Mouse (Mus musculus): Measurements from ENCODE around the gene Pard3b. TPM values are rescaled to one million over a fixed set of nuclear protein-coding genes. Genes with fewer than 3 reads are reported as not detected.
A peak's percentile ranks its signal among the peaks of the same experiment; 100 is the strongest.

The Pard3b gene
- 0.42 and 0.87 TPM in 2 replicates for polyA plus RNA-seq (2011; ENCODE audit: insufficient read depth, insufficient read length, low read depth, missing spikeins)

DNA sequence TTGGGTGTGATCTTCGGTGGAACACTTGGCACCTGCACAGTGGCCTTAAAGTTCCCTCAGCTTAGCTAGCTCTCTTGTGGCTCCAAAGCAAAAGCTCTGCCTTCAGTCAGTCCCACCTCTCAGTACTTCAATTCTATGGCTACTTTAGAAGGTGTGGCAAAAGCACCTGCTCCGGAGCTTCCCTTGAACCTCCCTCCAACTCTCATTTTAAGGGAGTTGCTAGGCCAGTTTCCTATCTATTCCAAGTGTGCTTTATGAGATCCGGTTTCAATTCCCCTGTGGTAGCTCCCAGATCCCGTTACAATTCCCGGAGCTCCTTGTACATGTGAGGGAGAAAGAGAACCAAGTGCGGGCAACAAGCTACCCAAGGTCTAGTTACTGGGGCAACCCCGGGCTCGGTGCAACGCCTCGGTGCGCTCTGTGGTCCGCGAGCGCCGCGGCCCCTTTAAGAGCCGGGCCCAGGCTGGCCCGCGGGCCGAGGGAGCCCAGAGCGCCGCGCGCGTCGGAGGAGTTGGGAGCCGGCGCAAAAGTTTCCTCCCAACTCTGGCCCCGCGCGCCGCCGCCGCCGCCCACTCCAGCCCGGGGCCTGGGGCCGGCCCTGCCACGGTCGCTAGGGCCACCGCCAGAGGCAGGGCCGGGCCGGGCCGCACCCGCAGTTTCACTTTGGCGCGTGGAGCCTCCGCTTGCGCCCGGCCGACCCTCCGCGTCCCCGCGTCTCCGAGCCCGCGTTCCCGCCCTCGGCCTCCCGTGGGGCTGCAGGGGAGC lies at the start of gene Pard3b:
Pard3b (plus strand) TSS at position 478 of the 765 bp plus-strand sequence.
- no peaks in the 10 kb centered on the region for H3K36me3 ChIP-seq (ENCODE audit: control insufficient read depth, insufficient read depth, low read length, poor library complexity, severe bottlenecking)
- H3K4me1 ChIP-seq (ENCODE audit: control insufficient read depth, insufficient read depth, low read length): no peaks in the 10 kb centered on the region
- peak within 1 kb of the TSS; percentile 73 for H3K9ac ChIP-seq (ENCODE audit: low read depth, poor library complexity, severe bottlenecking)
- peaks cover 3% of the 10 kb centered on the region; the same call in 1 of the 2 replicates for H3K27me3 ChIP-seq (ENCODE audit: control insufficient read depth, insufficient read depth, low read length, poor library complexity, severe bottlenecking)
- no peak for TF ChIP-seq EP300 (IDR thresholded peaks at IDR 0.05; ENCODE audit: insufficient read depth, low read depth, low read length)
- no peaks in the 10 kb centered on the region; the same call in 1 of the 2 replicates for H3K9me3 ChIP-seq (replicated peaks; ENCODE audit: control insufficient read depth, insufficient read depth, low read length, poor library complexity, severe bottlenecking)
- H3K27ac ChIP-seq (ENCODE audit: insufficient read depth, low read length): no peak within 1 kb of the TSS
- peak within 1 kb of the TSS; percentile 59 for H3K4me3 ChIP-seq (ENCODE audit: low read depth, low read length)

GRCm38 (mm10) chr1:61616176-61616575 lies 22.4 kb upstream of the Pard3b start:
- Histone ChIP-seq H3K4me1 (ENCODE audit: control insufficient read depth, insufficient read depth, low read length) (peaks cover 2% of the 10 kb centered on the region), H3K36me3 (ENCODE audit: control insufficient read depth, insufficient read depth, low read length, poor library complexity, severe bottlenecking) (no peaks in the 10 kb centered on the region), H3K27ac (ENCODE audit: insufficient read depth, low read length) (no peak overlapping the region), H3K9ac (ENCODE audit: low read depth, poor library complexity, severe bottlenecking) (no peak overlapping the region), H3K27me3 (ENCODE audit: control insufficient read depth, insufficient read depth, low read length, poor library complexity, severe bottlenecking) (no peaks in the 10 kb centered on the region), H3K9me3 (replicated peaks; ENCODE audit: control insufficient read depth, insufficient read depth, low read length, poor library complexity, severe bottlenecking) (no peaks in the 10 kb centered on the region), H3K4me3 (ENCODE audit: low read depth, low read length) (no peak overlapping the region)
- no peak for TF ChIP-seq CTCF (IDR thresholded peaks at IDR 0.05; ENCODE audit: low read depth, low read length)
- no peak for TF ChIP-seq EP300 (IDR thresholded peaks at IDR 0.05; ENCODE audit: insufficient read depth, low read depth, low read length)
- no peak for TF ChIP-seq POLR2A (IDR thresholded peaks at IDR 0.05; ENCODE audit: insufficient read depth, low read length)

DNA sequence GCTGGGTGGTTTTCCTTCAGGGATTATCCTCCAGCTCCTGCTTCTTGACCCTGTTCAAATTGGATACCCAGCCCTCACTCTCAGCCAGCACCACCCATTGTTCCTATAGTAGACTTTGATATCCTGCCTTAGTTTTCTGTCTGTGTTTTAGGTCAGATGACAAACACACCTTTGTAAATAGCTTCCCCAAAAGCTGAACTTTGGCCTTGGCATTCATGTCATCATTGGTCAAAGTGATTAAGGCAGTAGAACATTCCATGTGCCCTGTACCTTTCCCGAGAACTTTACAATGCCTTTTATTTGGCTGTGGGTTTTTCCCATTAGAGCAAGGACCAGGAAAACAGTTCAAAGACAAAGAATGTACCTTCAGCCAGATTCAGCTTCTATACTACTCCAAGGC lies 18.0 kb upstream of the Pard3b start:
- no peaks in the 10 kb centered on the region for H3K27me3 ChIP-seq (ENCODE audit: control insufficient read depth, insufficient read depth, low read length, poor library complexity, severe bottlenecking)
- no peak overlapping the region for H3K27ac ChIP-seq (ENCODE audit: insufficient read depth, low read length)
- no peaks in the 10 kb centered on the region for H3K36me3 ChIP-seq (ENCODE audit: control insufficient read depth, insufficient read depth, low read length, poor library complexity, severe bottlenecking)
- H3K9me3 ChIP-seq (replicated peaks; ENCODE audit: control insufficient read depth, insufficient read depth, low read length, poor library complexity, severe bottlenecking): no peaks in the 10 kb centered on the region
- H3K4me1 ChIP-seq (ENCODE audit: control insufficient read depth, insufficient read depth, low read length): peaks cover 2% of the 10 kb centered on the region
- no peak overlapping the region for H3K9ac ChIP-seq (ENCODE audit: low read depth, poor library complexity, severe bottlenecking)
- TF ChIP-seq EP300 (IDR thresholded peaks at IDR 0.05; ENCODE audit: insufficient read depth, low read depth, low read length): no peak
- TF ChIP-seq POLR2A (IDR thresholded peaks at IDR 0.05; ENCODE audit: insufficient read depth, low read length): no peak
- no peak for TF ChIP-seq CTCF (IDR thresholded peaks at IDR 0.05; ENCODE audit: low read depth, low read length)
- H3K4me3 ChIP-seq (ENCODE audit: low read depth, low read length): no peak overlapping the region

DNA sequence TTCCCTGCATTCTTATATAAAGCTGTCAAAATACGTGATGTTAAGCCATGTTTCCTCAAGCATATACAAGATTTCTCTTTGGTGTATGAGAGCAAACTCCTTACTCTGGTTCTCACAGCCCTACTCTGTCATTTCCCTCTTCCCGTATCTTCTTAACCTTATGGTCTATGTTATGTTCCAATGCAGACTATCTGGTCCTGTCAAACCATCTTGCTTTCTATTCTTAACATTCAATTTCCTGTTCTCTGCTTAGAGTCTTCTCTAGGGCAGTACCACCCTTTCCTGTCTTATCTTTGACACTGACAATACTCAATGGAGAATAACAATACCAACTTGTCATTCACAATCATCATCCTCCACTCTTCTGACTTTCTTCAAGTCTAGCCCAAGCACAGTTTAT lies 8.8 kb upstream of the Pard3b start:
- no peak overlapping the region for H3K9ac ChIP-seq (ENCODE audit: low read depth, poor library complexity, severe bottlenecking)
- H3K9me3 ChIP-seq (replicated peaks; ENCODE audit: control insufficient read depth, insufficient read depth, low read length, poor library complexity, severe bottlenecking): no peaks in the 10 kb centered on the region; the same call in 1 of the 2 replicates
- H3K36me3 ChIP-seq (ENCODE audit: control insufficient read depth, insufficient read depth, low read length, poor library complexity, severe bottlenecking): no peaks in the 10 kb centered on the region
- TF ChIP-seq CTCF (IDR thresholded peaks at IDR 0.05; ENCODE audit: low read depth, low read length) (no peak), POLR2A (IDR thresholded peaks at IDR 0.05; ENCODE audit: insufficient read depth, low read length) (no peak), EP300 (IDR thresholded peaks at IDR 0.05; ENCODE audit: insufficient read depth, low read depth, low read length) (no peak)
- no peak overlapping the region for H3K27ac ChIP-seq (ENCODE audit: insufficient read depth, low read length)
- H3K4me3 ChIP-seq (ENCODE audit: low read depth, low read length): no peak overlapping the region
- H3K27me3 ChIP-seq (ENCODE audit: control insufficient read depth, insufficient read depth, low read length, poor library complexity, severe bottlenecking): no peaks in the 10 kb centered on the region
- H3K4me1 ChIP-seq (ENCODE audit: control insufficient read depth, insufficient read depth, low read length): no peaks in the 10 kb centered on the region

- TF ChIP-seq EP300 (IDR thresholded peaks at IDR 0.05; ENCODE audit: insufficient read depth, low read depth, low read length) (no peak), CTCF (IDR thresholded peaks at IDR 0.05; ENCODE audit: low read depth, low read length) (no peak), POLR2A (IDR thresholded peaks at IDR 0.05; ENCODE audit: insufficient read depth, low read length) (no peak)
- no peak overlapping the region for H3K27ac ChIP-seq (ENCODE audit: insufficient read depth, low read length)
- H3K36me3 ChIP-seq (ENCODE audit: control insufficient read depth, insufficient read depth, low read length, poor library complexity, severe bottlenecking): no peaks in the 10 kb centered on the region
- peak overlapping the region; percentile 73 for H3K9ac ChIP-seq (ENCODE audit: low read depth, poor library complexity, severe bottlenecking)
- H3K9me3 ChIP-seq (replicated peaks; ENCODE audit: control insufficient read depth, insufficient read depth, low read length, poor library complexity, severe bottlenecking): no peaks in the 10 kb centered on the region
- H3K4me1 ChIP-seq (ENCODE audit: control insufficient read depth, insufficient read depth, low read length): no peaks in the 10 kb centered on the region
- peak overlapping the region; percentile 59 for H3K4me3 ChIP-seq (ENCODE audit: low read depth, low read length)
- peaks cover 3% of the 10 kb centered on the region; the same call in 1 of the 2 replicates for H3K27me3 ChIP-seq (ENCODE audit: control insufficient read depth, insufficient read depth, low read length, poor library complexity, severe bottlenecking)
These were observed 780 bp downstream of the Pard3b start for GRCm38 (mm10) chr1:61639114-61640093.

Measured in ES-Bruce4 (cell line).